Mouse (Mus musculus) stomach, embryonic 14.5 days (tissue): ENCODE measurements at regions not wholly inside any gene's neighbourhood (a gene's known extent, or its start where the extent isn't known, plus 50 kb on each side); places are given as distances from the start of the nearest gene placed in this dataset.

ENCODE experiments used
- ATAC-seq: fragments of 200-750 bp; cut with Nextera tagmentation; 2 replicates; pipeline ENCODE4 v1.8.0; 2017; ENCODE audit warnings: low read depth, moderate TSS enrichment; ENCODE audit not compliant: insufficient number of reproducible peaks, insufficient read depth, low FRiP score
- H3K27ac ChIP-seq: fragments of 300-500 bp; sonication (generic); 2 replicates; pipeline ENCODE4 v1.5.1; 2014; ENCODE audit warnings: mild to moderate bottlenecking, low read length, moderate library complexity, mixed read lengths
- H3K27me3 ChIP-seq: fragments of 300-500 bp; sonication (generic); 2 replicates; pipeline ENCODE4 v1.6.1; 2014; ENCODE audit warnings: low read length, control low read depth, mixed read lengths; ENCODE audit not compliant: control insufficient read depth, insufficient read depth
- H3K36me3 ChIP-seq: fragments of 300-500 bp; sonication (generic); 2 replicates; pipeline ENCODE4 v1.6.1; 2014; ENCODE audit warnings: mild to moderate bottlenecking, control low read depth, low read length, moderate library complexity, mixed read lengths; ENCODE audit not compliant: control insufficient read depth, insufficient read depth
- H3K4me1 ChIP-seq: fragments of 300-500 bp; sonication (generic); 2 replicates; pipeline ENCODE4 v1.6.1; 2014; ENCODE audit warnings: low read length, control low read depth, mixed read lengths; ENCODE audit not compliant: control insufficient read depth, insufficient read depth
- H3K4me2 ChIP-seq: fragments of 300-500 bp; sonication (generic); replicated peaks from 2 replicates; pipeline ENCODE4 v1.6.1; 2014; ENCODE audit warnings: low read depth, low read length, control low read depth
- H3K4me3 ChIP-seq: fragments of 300-500 bp; sonication (generic); 2 replicates; pipeline ENCODE4 v1.5.1; 2014; ENCODE audit warnings: low read depth, low read length, control low read depth
- H3K9ac ChIP-seq: fragments of 300-500 bp; sonication (generic); replicated peaks from 2 replicates; pipeline ENCODE4 v1.6.1; 2014; ENCODE audit warnings: low read depth, mild to moderate bottlenecking, control low read depth, low read length, moderate library complexity, mixed read lengths
- H3K9me3 ChIP-seq: fragments of 300-500 bp; sonication (generic); 2 replicates; pipeline ENCODE4 v1.6.1; 2016; ENCODE audit warnings: low read depth, low read length, control low read depth; ENCODE audit not compliant: control insufficient read depth
- WGBS: fragments of 180-500 bp; shearing (Covaris S2); extraction: QIAGEN DNeasy Blood & Tissue Kit; methylation state at CpG from one replicate; pipeline ENCODE4 v1.1.7; 2014; 5-methylcytosine and 5-hydroxymethylcytosine counted together

DNA sequence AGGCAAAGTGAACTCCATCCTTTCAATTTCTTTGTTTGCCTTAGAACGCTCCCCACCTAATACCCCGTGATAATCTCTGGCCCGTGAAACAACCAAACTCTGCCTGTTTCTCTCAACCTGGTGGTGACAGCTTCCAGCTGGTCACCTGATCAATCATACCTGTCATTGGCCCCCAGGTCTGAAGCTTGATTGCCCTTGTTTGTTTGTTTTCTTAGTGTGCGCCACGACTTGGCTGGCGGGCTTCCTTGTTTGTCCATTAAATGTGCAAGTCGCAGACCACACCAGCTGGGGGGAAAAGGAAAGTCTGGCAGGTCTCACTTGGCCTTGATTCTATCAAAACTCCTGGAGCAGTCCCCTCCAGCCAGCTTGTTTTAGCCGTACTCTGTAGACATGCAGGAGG is 666.1 kb downstream of the Kcnj2 start:
- H3K9ac ChIP-seq: no peak overlapping the region
- ATAC-seq: no peak
- H3K4me3 ChIP-seq: no peak overlapping the region
- no peaks in the 10 kb centered on the region for H3K27me3 ChIP-seq
- 0 out of 2 replicates have a peak, but pooled peaks cover 3% of the 10 kb centered on the region for H3K4me1 ChIP-seq
- 24% methylated on average over 8 of the region's 8 CpGs for WGBS
- H3K36me3 ChIP-seq: no peaks in the 10 kb centered on the region
- no peak overlapping the region for H3K4me2 ChIP-seq
- H3K9me3 ChIP-seq: no peaks in the 10 kb centered on the region
- no peak overlapping the region for H3K27ac ChIP-seq

DNA sequence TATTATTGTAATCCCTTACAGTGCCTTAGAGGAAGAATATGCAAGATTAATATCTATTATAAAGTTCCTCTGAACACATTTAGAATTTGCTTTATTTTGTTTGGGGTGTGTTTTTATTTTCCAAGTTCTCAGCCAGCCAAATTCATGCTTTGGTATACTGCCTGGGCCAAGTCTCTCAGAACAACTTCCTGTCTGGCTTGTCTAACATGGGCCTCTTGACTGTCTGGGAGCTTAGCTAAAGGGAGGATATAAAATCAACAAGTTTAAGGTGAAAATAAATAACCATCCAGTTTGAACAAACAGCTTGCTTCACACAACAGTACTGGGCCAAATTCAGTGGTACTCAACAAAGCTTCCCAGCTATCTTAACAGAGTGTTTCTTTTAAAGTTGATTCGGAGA is 669.5 kb downstream of the Kcnj2 start:
- 92% methylated on average over 1 of the region's 1 CpGs for WGBS
- H3K4me1 ChIP-seq: 0 out of 2 replicates have a peak, but pooled peaks cover 3% of the 10 kb centered on the region
- no peak for ATAC-seq

DNA sequence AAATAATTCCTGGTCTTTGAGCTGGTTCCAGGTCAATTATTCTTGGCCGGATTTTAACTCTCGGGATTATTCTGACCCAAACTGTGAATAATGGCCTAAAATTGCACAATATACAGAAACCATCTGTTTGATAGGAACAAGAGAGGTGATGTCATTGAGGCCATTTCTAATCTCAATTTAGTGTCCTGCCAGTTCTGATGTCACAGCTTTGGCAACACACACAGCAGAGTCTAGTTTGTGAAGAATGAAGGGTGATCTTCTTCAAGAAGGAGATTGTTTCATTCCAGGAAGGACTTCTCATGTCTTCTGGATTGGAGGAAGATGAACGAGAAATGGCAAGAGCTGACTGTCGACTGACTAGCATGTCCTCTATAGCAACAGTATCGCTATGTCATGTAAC is 670.0 kb downstream of the Kcnj2 start:
- ATAC-seq: no peak
- Histone ChIP-seq H3K4me2 (no peak overlapping the region), H3K4me3 (no peak overlapping the region), H3K36me3 (no peaks in the 10 kb centered on the region), H3K9ac (no peak overlapping the region), H3K27me3 (no peaks in the 10 kb centered on the region), H3K27ac (no peak overlapping the region), H3K4me1 (0 out of 2 replicates have a peak, but pooled peaks cover 3% of the 10 kb centered on the region), H3K9me3 (no peaks in the 10 kb centered on the region)
- WGBS: 90% methylated on average over 5 of the region's 5 CpGs

More for the DNA sequence above, 669.5 kb downstream of the Kcnj2 start:
- Histone ChIP-seq H3K4me3 (no peak overlapping the region), H3K36me3 (no peaks in the 10 kb centered on the region), H3K27ac (no peak overlapping the region), H3K27me3 (no peaks in the 10 kb centered on the region), H3K9ac (no peak overlapping the region), H3K9me3 (no peaks in the 10 kb centered on the region), H3K4me2 (no peak overlapping the region)

DNA sequence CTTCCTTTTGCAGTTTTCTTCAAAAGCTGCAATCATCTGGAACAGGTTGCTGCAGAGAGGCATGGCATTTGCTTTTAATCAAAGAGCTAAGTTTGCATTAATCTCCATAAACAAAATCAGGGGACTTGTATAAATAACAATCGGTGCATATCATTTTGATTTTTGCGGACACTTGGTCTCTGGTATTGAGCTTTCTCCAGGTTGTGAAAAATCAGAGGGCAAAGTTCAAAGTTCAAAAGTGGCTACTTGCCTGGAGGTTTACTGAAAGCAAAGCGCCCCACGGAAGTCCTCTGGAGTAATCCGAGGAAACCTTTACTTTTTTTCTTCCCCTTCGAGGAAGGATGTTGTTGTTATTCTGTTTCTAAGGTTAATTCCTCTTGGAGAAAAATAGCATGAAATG is 677.4 kb downstream of the Kcnj2 start:
- 21% methylated on average over 6 of the region's 6 CpGs for whole genome bisulfite sequencing
- no peaks in the 10 kb centered on the region for H3K4me1 ChIP-seq
- H3K27ac ChIP-seq: no peak overlapping the region
- no peak for ATAC-seq
- no peak overlapping the region for H3K4me3 ChIP-seq
- H3K27me3 ChIP-seq: no peaks in the 10 kb centered on the region
- H3K9me3 ChIP-seq: no peaks in the 10 kb centered on the region
- no peaks in the 10 kb centered on the region for H3K36me3 ChIP-seq
- H3K4me2 ChIP-seq: no peak overlapping the region
- no peak overlapping the region for H3K9ac ChIP-seq

- no peak overlapping the region for H3K4me3 ChIP-seq
- no peaks in the 10 kb centered on the region for H3K36me3 ChIP-seq
- no peak overlapping the region for H3K4me2 ChIP-seq
- H3K4me1 ChIP-seq: no peaks in the 10 kb centered on the region
- no peaks in the 10 kb centered on the region for H3K9me3 ChIP-seq
- no peak overlapping the region for H3K27ac ChIP-seq
- no peaks in the 10 kb centered on the region for H3K27me3 ChIP-seq
- no peak for ATAC-seq
- WGBS: 32% methylated on average over 7 of the region's 7 CpGs
- no peak overlapping the region for H3K9ac ChIP-seq
Observed at GRCm38 (mm10) chr11:111747262-111747946, 681.4 kb downstream of the Kcnj2 start.

- no peak for ATAC-seq
- Histone ChIP-seq H3K4me1 (no peaks in the 10 kb centered on the region), H3K27me3 (no peaks in the 10 kb centered on the region), H3K36me3 (no peaks in the 10 kb centered on the region), H3K27ac (no peak overlapping the region), H3K9ac (no peak overlapping the region), H3K9me3 (no peaks in the 10 kb centered on the region), H3K4me3 (no peak overlapping the region), H3K4me2 (no peak overlapping the region)
- WGBS: 71% methylated on average over 2 of the region's 2 CpGs
Observed at GRCm38 (mm10) chr11:111747947-111748322, 682.0 kb downstream of the Kcnj2 start.

DNA sequence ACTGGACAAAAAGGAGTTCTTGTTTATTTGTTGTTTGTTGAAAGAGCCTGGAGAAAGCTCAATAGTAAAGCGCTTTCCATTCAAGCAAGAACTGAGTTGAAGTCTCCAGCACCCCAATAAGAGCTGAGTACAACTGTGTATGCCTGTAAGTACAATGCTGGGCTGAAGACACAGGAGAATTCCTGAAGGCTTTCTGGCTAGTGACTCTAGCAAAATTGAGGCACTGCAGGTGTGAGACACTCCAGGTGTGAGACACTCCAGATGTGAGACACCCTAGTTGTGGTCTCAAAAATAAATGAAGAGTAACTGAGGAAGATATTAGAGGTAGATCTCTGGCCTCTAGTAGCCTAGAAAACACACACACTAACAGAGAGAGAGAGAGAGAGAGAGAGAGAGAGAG is 682.5 kb downstream of the Kcnj2 start:
- Histone ChIP-seq H3K4me3 (no peak overlapping the region), H3K9ac (no peak overlapping the region), H3K27ac (no peak overlapping the region), H3K4me1 (no peaks in the 10 kb centered on the region), H3K36me3 (no peaks in the 10 kb centered on the region), H3K27me3 (no peaks in the 10 kb centered on the region), H3K9me3 (no peaks in the 10 kb centered on the region), H3K4me2 (no peak overlapping the region)
- ATAC-seq: no peak
- whole genome bisulfite sequencing: 86% methylated on average over 1 of the region's 1 CpGs

- H3K36me3 ChIP-seq: no peaks in the 10 kb centered on the region
- no peak overlapping the region for H3K9ac ChIP-seq
- WGBS: 80% methylated on average over 2 of the region's 2 CpGs
- H3K9me3 ChIP-seq: no peaks in the 10 kb centered on the region
- no peak overlapping the region for H3K4me3 ChIP-seq
- H3K27me3 ChIP-seq: no peaks in the 10 kb centered on the region
- H3K4me1 ChIP-seq: no peaks in the 10 kb centered on the region
- no peak overlapping the region for H3K4me2 ChIP-seq
- no peak overlapping the region for H3K27ac ChIP-seq
- ATAC-seq: no peak
Observed at GRCm38 (mm10) chr11:111754735-111755134, 688.8 kb downstream of the Kcnj2 start.

GRCm38 (mm10) chr11:111763081-111763480 is 697.1 kb downstream of the Kcnj2 start:
- ATAC-seq: no peak
- H3K27me3 ChIP-seq: no peaks in the 10 kb centered on the region
- H3K27ac ChIP-seq: no peak overlapping the region
- WGBS: 91% methylated on average over 3 of the region's 3 CpGs
- no peak overlapping the region for H3K4me3 ChIP-seq
- H3K4me2 ChIP-seq: no peak overlapping the region
- no peaks in the 10 kb centered on the region for H3K9me3 ChIP-seq
- no peak overlapping the region for H3K9ac ChIP-seq
- H3K36me3 ChIP-seq: no peaks in the 10 kb centered on the region
- H3K4me1 ChIP-seq: no peaks in the 10 kb centered on the region
